Mouse (Mus musculus): ENCODE measurements around the gene Olfm1. TPM values are rescaled to one million over a fixed set of nuclear protein-coding genes. Genes with fewer than 3 reads are reported as not detected.

Gene Olfm1
- polyA plus RNA-seq, 1 experiment from 2014 or later: 11.7 TPM

- H3K4me2 ChIP-seq (ENCODE audit: low read length): no peak overlapping the region
- no peaks in the 10 kb centered on the region for H3K36me3 ChIP-seq (ENCODE audit: control insufficient read depth, insufficient read depth, low read length)
- H3K9ac ChIP-seq (ENCODE audit: low read length): no peak overlapping the region
- H3K4me3 ChIP-seq (ENCODE audit: control insufficient read depth in 1 of 2, insufficient read depth in 1 of 2, low read depth in 1 of 2, low read length in 2 of 2): no peak overlapping the region
- no peaks in the 10 kb centered on the region for H3K9me3 ChIP-seq (ENCODE audit: control insufficient read depth, low read length)
- H3K4me1 ChIP-seq (ENCODE audit: control insufficient read depth in 2 of 2, insufficient read depth in 2 of 2, low read length in 2 of 2): peaks cover 0 to 3% of the 10 kb centered on the region in 2 experiments; a peak in 2 of 4 replicates
- no peaks in the 10 kb centered on the region for H3K27me3 ChIP-seq (ENCODE audit: control insufficient read depth, insufficient read depth, low read length)
- 67% methylated on average over 7 of the region's 7 CpGs for WGBS
- ATAC-seq (ENCODE audit: insufficient number of reproducible peaks, insufficient read depth, low FRiP score, low read depth): no peak
- no peak overlapping the region for H3K27ac ChIP-seq (replicated peaks in 1 of 2; ENCODE audit: control insufficient read depth in 1 of 2, insufficient read depth in 1 of 2, low read depth in 2 of 2, low read length in 2 of 2)
Observed at GRCm38 (mm10) chr2:28160568-28160967, 32.2 kb upstream of the Olfm1 start.

- H3K4me3 ChIP-seq (ENCODE audit: control insufficient read depth in 1 of 2, insufficient read depth in 1 of 2, low read depth in 1 of 2, low read length in 2 of 2): no peak overlapping the region
- no peak for ATAC-seq (ENCODE audit: insufficient number of reproducible peaks, insufficient read depth, low FRiP score, low read depth)
- no peaks in the 10 kb centered on the region for H3K36me3 ChIP-seq (ENCODE audit: control insufficient read depth, insufficient read depth, low read length)
- H3K4me2 ChIP-seq (ENCODE audit: low read length): no peak overlapping the region
- no peaks in the 10 kb centered on the region for H3K27me3 ChIP-seq (ENCODE audit: control insufficient read depth, insufficient read depth, low read length)
- H3K4me1 ChIP-seq (ENCODE audit: control insufficient read depth in 2 of 2, insufficient read depth in 2 of 2, low read length in 2 of 2): no peaks in the 10 kb centered on the region; a peak in 2 of 4 replicates
- H3K27ac ChIP-seq (replicated peaks in 1 of 2; ENCODE audit: control insufficient read depth in 1 of 2, insufficient read depth in 1 of 2, low read depth in 2 of 2, low read length in 2 of 2): no peak overlapping the region
- no peaks in the 10 kb centered on the region for H3K9me3 ChIP-seq (ENCODE audit: control insufficient read depth, low read length)
- H3K9ac ChIP-seq (ENCODE audit: low read length): no peak overlapping the region
- WGBS: 76% methylated on average over 8 of the region's 8 CpGs
Observed at GRCm38 (mm10) chr2:28165570-28165969, 27.2 kb upstream of the Olfm1 start.

GRCm38 (mm10) chr2:28169336-28169735 is 23.5 kb upstream of the Olfm1 start:
- Histone ChIP-seq H3K4me1 (ENCODE audit: control insufficient read depth in 2 of 2, insufficient read depth in 2 of 2, low read length in 2 of 2) (peaks cover 0 to 4% of the 10 kb centered on the region in 2 experiments; a peak in 1 of 4 replicates), H3K36me3 (ENCODE audit: control insufficient read depth, insufficient read depth, low read length) (no peaks in the 10 kb centered on the region), H3K9ac (ENCODE audit: low read length) (no peak overlapping the region), H3K4me2 (ENCODE audit: low read length) (no peak overlapping the region), H3K9me3 (ENCODE audit: control insufficient read depth, low read length) (no peaks in the 10 kb centered on the region), H3K27me3 (ENCODE audit: control insufficient read depth, insufficient read depth, low read length) (no peaks in the 10 kb centered on the region), H3K27ac (replicated peaks in 1 of 2; ENCODE audit: control insufficient read depth in 1 of 2, insufficient read depth in 1 of 2, low read depth in 2 of 2, low read length in 2 of 2) (no peak overlapping the region), H3K4me3 (ENCODE audit: control insufficient read depth in 1 of 2, insufficient read depth in 1 of 2, low read depth in 1 of 2, low read length in 2 of 2) (no peak overlapping the region)
- 67% methylated on average over 12 of the region's 12 CpGs for WGBS
- ATAC-seq (ENCODE audit: insufficient number of reproducible peaks, insufficient read depth, low FRiP score, low read depth): no peak

GRCm38 (mm10) chr2:28171962-28172361 is 20.8 kb upstream of the Olfm1 start:
- Histone ChIP-seq H3K36me3 (ENCODE audit: control insufficient read depth, insufficient read depth, low read length) (no peaks in the 10 kb centered on the region), H3K4me3 (ENCODE audit: control insufficient read depth in 1 of 2, insufficient read depth in 1 of 2, low read depth in 1 of 2, low read length in 2 of 2) (no peak overlapping the region), H3K27ac (replicated peaks in 1 of 2; ENCODE audit: control insufficient read depth in 1 of 2, insufficient read depth in 1 of 2, low read depth in 2 of 2, low read length in 2 of 2) (no peak overlapping the region), H3K9me3 (ENCODE audit: control insufficient read depth, low read length) (peaks cover 4% of the 10 kb centered on the region; the same call in 1 of the 2 replicates), H3K27me3 (ENCODE audit: control insufficient read depth, insufficient read depth, low read length) (no peaks in the 10 kb centered on the region), H3K9ac (ENCODE audit: low read length) (no peak overlapping the region), H3K4me1 (ENCODE audit: control insufficient read depth in 2 of 2, insufficient read depth in 2 of 2, low read length in 2 of 2) (peaks cover 0 to 4% of the 10 kb centered on the region in 2 experiments; a peak in 1 of 4 replicates), H3K4me2 (ENCODE audit: low read length) (no peak overlapping the region)
- 72% methylated on average over 6 of the region's 6 CpGs for WGBS
- no peak for ATAC-seq (ENCODE audit: insufficient number of reproducible peaks, insufficient read depth, low FRiP score, low read depth)

- no peak overlapping the region for H3K4me2 ChIP-seq (ENCODE audit: low read length)
- no peak overlapping the region for H3K4me3 ChIP-seq (ENCODE audit: control insufficient read depth in 1 of 2, insufficient read depth in 1 of 2, low read depth in 1 of 2, low read length in 2 of 2)
- WGBS: 54% methylated on average over 11 of the region's 11 CpGs
- no peak overlapping the region for H3K9ac ChIP-seq (ENCODE audit: low read length)
- H3K9me3 ChIP-seq (ENCODE audit: control insufficient read depth, low read length): peaks cover 4% of the 10 kb centered on the region; the same call in 1 of the 2 replicates
- H3K27ac ChIP-seq (replicated peaks in 1 of 2; ENCODE audit: control insufficient read depth in 1 of 2, insufficient read depth in 1 of 2, low read depth in 2 of 2, low read length in 2 of 2): no peak overlapping the region
- H3K4me1 ChIP-seq (ENCODE audit: control insufficient read depth in 2 of 2, insufficient read depth in 2 of 2, low read length in 2 of 2): peaks cover 0 to 4% of the 10 kb centered on the region in 2 experiments; a peak in 1 of 4 replicates
- no peaks in the 10 kb centered on the region for H3K27me3 ChIP-seq (ENCODE audit: control insufficient read depth, insufficient read depth, low read length)
- ATAC-seq (ENCODE audit: insufficient number of reproducible peaks, insufficient read depth, low FRiP score, low read depth): no peak
- H3K36me3 ChIP-seq (ENCODE audit: control insufficient read depth, insufficient read depth, low read length): no peaks in the 10 kb centered on the region
Observed at GRCm38 (mm10) chr2:28173225-28174141, 19.3 kb upstream of the Olfm1 start.

GRCm38 (mm10) chr2:28174441-28174840 is 18.4 kb upstream of the Olfm1 start:
- Histone ChIP-seq H3K4me2 (ENCODE audit: low read length) (no peak overlapping the region), H3K27ac (replicated peaks in 1 of 2; ENCODE audit: control insufficient read depth in 1 of 2, insufficient read depth in 1 of 2, low read depth in 2 of 2, low read length in 2 of 2) (no peak overlapping the region), H3K9me3 (ENCODE audit: control insufficient read depth, low read length) (peaks cover 4% of the 10 kb centered on the region; the same call in 1 of the 2 replicates), H3K36me3 (ENCODE audit: control insufficient read depth, insufficient read depth, low read length) (no peaks in the 10 kb centered on the region), H3K27me3 (ENCODE audit: control insufficient read depth, insufficient read depth, low read length) (no peaks in the 10 kb centered on the region), H3K4me1 (ENCODE audit: control insufficient read depth in 2 of 2, insufficient read depth in 2 of 2, low read length in 2 of 2) (peaks cover 0 to 4% of the 10 kb centered on the region in 2 experiments; a peak in 1 of 4 replicates), H3K4me3 (ENCODE audit: control insufficient read depth in 1 of 2, insufficient read depth in 1 of 2, low read depth in 1 of 2, low read length in 2 of 2) (no peak overlapping the region), H3K9ac (ENCODE audit: low read length) (no peak overlapping the region)
- no peak for ATAC-seq (ENCODE audit: insufficient number of reproducible peaks, insufficient read depth, low FRiP score, low read depth)
- WGBS: 67% methylated on average over 3 of the region's 3 CpGs

GRCm38 (mm10) chr2:28178600-28178999 is 14.2 kb upstream of the Olfm1 start:
- H3K4me2 ChIP-seq (ENCODE audit: low read length): no peak overlapping the region
- peaks cover 4% of the 10 kb centered on the region; the same call in 1 of the 2 replicates for H3K9me3 ChIP-seq (ENCODE audit: control insufficient read depth, low read length)
- H3K4me1 ChIP-seq (ENCODE audit: control insufficient read depth in 2 of 2, insufficient read depth in 2 of 2, low read length in 2 of 2): peaks cover 0 to 2% of the 10 kb centered on the region in 2 experiments; a peak in 1 of 4 replicates
- ATAC-seq (ENCODE audit: insufficient number of reproducible peaks, insufficient read depth, low FRiP score, low read depth): no peak
- H3K36me3 ChIP-seq (ENCODE audit: control insufficient read depth, insufficient read depth, low read length): no peaks in the 10 kb centered on the region
- H3K4me3 ChIP-seq (ENCODE audit: control insufficient read depth in 1 of 2, insufficient read depth in 1 of 2, low read depth in 1 of 2, low read length in 2 of 2): no peak overlapping the region
- no peaks in the 10 kb centered on the region; the same call in 1 of the 2 replicates for H3K27me3 ChIP-seq (ENCODE audit: control insufficient read depth, insufficient read depth, low read length)
- 59% methylated on average over 6 of the region's 6 CpGs for WGBS
- H3K9ac ChIP-seq (ENCODE audit: low read length): no peak overlapping the region
- no peak overlapping the region for H3K27ac ChIP-seq (replicated peaks in 1 of 2; ENCODE audit: control insufficient read depth in 1 of 2, insufficient read depth in 1 of 2, low read depth in 2 of 2, low read length in 2 of 2)
